Mouse (Mus musculus) liver, embryonic 11.5 days (tissue): ENCODE measurements around the gene Rhou. TPM values are rescaled to one million over a fixed set of nuclear protein-coding genes. Genes with fewer than 3 reads are reported as not detected.
"Not testable (repeated sequence)": the region's sequence is repeated elsewhere in the genome, so short reads cannot be mapped to it uniquely, and the experiment has no call there.

Source experiments
- ATAC-seq: fragments of 200-750 bp; cut with Nextera tagmentation; replicated peaks from 2 replicates; pipeline ENCODE4 v1.8.0; 2017; ENCODE audit warnings: moderate number of reproducible peaks, mild to moderate bottlenecking, moderate TSS enrichment, moderate library complexity; ENCODE audit not compliant: low FRiP score
- DNase-seq: peaks from one replicate; pipeline ENCODE4 v3.0.0-alpha.2; 2017; ENCODE audit warnings: low spot score
- H3K27ac ChIP-seq: fragments of 300-500 bp; sonication (generic); 2 replicates; pipeline ENCODE4 v1.5.1; 2014; ENCODE audit warnings: mild to moderate bottlenecking, low read depth, low read length, control low read depth
- H3K27me3 ChIP-seq: fragments of 300-500 bp; sonication (generic); replicated peaks from 2 replicates; pipeline ENCODE4 v1.6.1; 2014; ENCODE audit warnings: low read length, mixed read lengths; ENCODE audit not compliant: control insufficient read depth, insufficient read depth
- H3K36me3 ChIP-seq: fragments of 300-500 bp; sonication (generic); 2 replicates; pipeline ENCODE4 v1.6.1; 2014; ENCODE audit warnings: mild to moderate bottlenecking, low read length, moderate library complexity, mixed read lengths; ENCODE audit not compliant: control insufficient read depth, insufficient read depth
- H3K4me1 ChIP-seq: fragments of 300-500 bp; sonication (generic); replicated peaks from 2 replicates; pipeline ENCODE4 v1.6.1; 2014; ENCODE audit warnings: low read length, mixed read lengths; ENCODE audit not compliant: control insufficient read depth, insufficient read depth
- H3K4me2 ChIP-seq: fragments of 300-500 bp; sonication (generic); 2 replicates; pipeline ENCODE4 v1.6.1; 2014; ENCODE audit warnings: mild to moderate bottlenecking, control low read depth, moderate library complexity
- H3K4me3 ChIP-seq: fragments of 300-500 bp; sonication (generic); 2 replicates; pipeline ENCODE4 v1.5.1; 2014; ENCODE audit warnings: low read depth, low read length, control low read depth
- H3K9ac ChIP-seq: fragments of 300-500 bp; sonication (generic); 2 replicates; pipeline ENCODE4 v1.6.1; 2014; ENCODE audit warnings: low read depth, low read length, control low read depth
- H3K9me3 ChIP-seq: fragments of 300-500 bp; sonication (generic); 2 replicates; pipeline ENCODE4 v1.6.1; 2016; ENCODE audit warnings: low read length, inconsistent platforms, mixed read lengths; ENCODE audit not compliant: control insufficient read depth
- WGBS: fragments of 180-500 bp; shearing (Covaris S2); extraction: QIAGEN DNeasy Blood & Tissue Kit; methylation state at CpG from one replicate; pipeline ENCODE4 v1.1.7; 2014; 5-methylcytosine and 5-hydroxymethylcytosine counted together
- polyA plus RNA-seq: library from polyadenylated mRNA; unstranded; fragments of >200 nt; fragmentation: Nextera tagmentation; extraction: Ambion mirVana; gene quantifications from 2 replicates; pipeline ENCODE4 v1.2.1, GENCODE M21; 2014

Rhou gene
- polyA plus RNA-seq: 4.8 and 4.9 TPM in 2 replicates

GRCm38 (mm10) chr8:123653308-123653993 lies at the start of gene Rhou:
Rhou (plus strand) TSS chr8:123653929.
- Histone ChIP-seq H3K27ac (peak within 1 kb of the TSS; percentile 67), H3K27me3 (peaks cover 26% of the 10 kb centered on the region), H3K4me3 (peak within 1 kb of the TSS; percentile 69), H3K9ac (peak within 1 kb of the TSS; percentile 70), H3K36me3 (no peaks in the 10 kb centered on the region), H3K4me1 (peaks cover 4% of the 10 kb centered on the region; the same call in 1 of the 2 replicates), H3K4me2 (peak within 1 kb of the TSS; percentile 75), H3K9me3 (no peaks in the 10 kb centered on the region)
- DNase-seq (peak; percentile 87), ATAC-seq (peak; percentile 61; the same call in 1 of the 2 replicates)
- WGBS: under 1% methylated on average over 44 of the region's 58 CpGs

GRCm38 (mm10) chr8:123612652-123613051 lies 41.1 kb upstream of the Rhou start:
- WGBS: 40% methylated on average over 1 of the region's 5 CpGs
- not testable (repeated sequence) for ATAC-seq, H3K4me2 ChIP-seq, H3K4me3 ChIP-seq, H3K4me1 ChIP-seq, H3K27me3 ChIP-seq, H3K9ac ChIP-seq, H3K9me3 ChIP-seq, DNase-seq, H3K36me3 ChIP-seq, H3K27ac ChIP-seq

GRCm38 (mm10) chr8:123623523-123623922 lies 30.2 kb upstream of the Rhou start:
- not testable (repeated sequence) for H3K4me2 ChIP-seq, H3K9me3 ChIP-seq, H3K9ac ChIP-seq, H3K4me1 ChIP-seq, DNase-seq, H3K36me3 ChIP-seq, H3K4me3 ChIP-seq, H3K27ac ChIP-seq
- H3K27me3 ChIP-seq: peaks cover 25% of the 10 kb centered on the region
- WGBS: no CpG with 5 or more reads among the region's 39 CpGs
- 0 out of 2 replicates have a peak, but pooled peaks have one; percentile 56 for ATAC-seq

GRCm38 (mm10) chr8:123624274-123624673 lies 29.5 kb upstream of the Rhou start:
- Histone ChIP-seq H3K27ac (no peak overlapping the region), H3K4me3 (no peak overlapping the region), H3K4me1 (peaks cover 6% of the 10 kb centered on the region; the same call in 1 of the 2 replicates), H3K9ac (no peak overlapping the region), H3K27me3 (peaks cover 28% of the 10 kb centered on the region), H3K4me2 (no peak overlapping the region), H3K36me3 (no peaks in the 10 kb centered on the region), H3K9me3 (no peaks in the 10 kb centered on the region)
- ATAC-seq (no peak), DNase-seq (no peak)
- WGBS: 60% methylated on average over 5 of the region's 5 CpGs

- no peak for DNase-seq
- ATAC-seq: no peak
- H3K36me3 ChIP-seq: no peaks in the 10 kb centered on the region
- no peak overlapping the region for H3K4me2 ChIP-seq
- H3K27me3 ChIP-seq: peaks cover 31% of the 10 kb centered on the region
- 51% methylated on average over 1 of the region's 1 CpGs for WGBS
- H3K4me1 ChIP-seq: peaks cover 9% of the 10 kb centered on the region; the same call in 1 of the 2 replicates
- H3K9me3 ChIP-seq: no peaks in the 10 kb centered on the region
- no peak overlapping the region for H3K27ac ChIP-seq
- H3K9ac ChIP-seq: no peak overlapping the region
- H3K4me3 ChIP-seq: no peak overlapping the region
These were observed 29.0 kb upstream of the Rhou start for GRCm38 (mm10) chr8:123624702-123625101.

- Histone ChIP-seq H3K27me3 (peaks cover 31% of the 10 kb centered on the region), H3K4me1 (peaks cover 9% of the 10 kb centered on the region; the same call in 1 of the 2 replicates), H3K9ac (no peak overlapping the region), H3K4me3 (no peak overlapping the region), H3K36me3 (no peaks in the 10 kb centered on the region), H3K9me3 (no peaks in the 10 kb centered on the region), H3K4me2 (no peak overlapping the region), H3K27ac (no peak overlapping the region)
- no peak for DNase-seq
- 20% methylated on average over 2 of the region's 2 CpGs for WGBS
- ATAC-seq: no peak
These were observed 28.0 kb upstream of the Rhou start for GRCm38 (mm10) chr8:123625717-123626116.

GRCm38 (mm10) chr8:123627410-123628147 lies 26.1 kb upstream of the Rhou start:
- H3K9ac ChIP-seq: no peak overlapping the region
- DNase-seq: no peak
- H3K4me2 ChIP-seq: no peak overlapping the region
- no peak overlapping the region for H3K4me3 ChIP-seq
- WGBS: 60% methylated on average over 6 of the region's 6 CpGs
- no peak overlapping the region for H3K27ac ChIP-seq
- peaks cover 9% of the 10 kb centered on the region; the same call in 1 of the 2 replicates for H3K4me1 ChIP-seq
- H3K36me3 ChIP-seq: no peaks in the 10 kb centered on the region
- ATAC-seq: no peak
- no peaks in the 10 kb centered on the region for H3K9me3 ChIP-seq
- H3K27me3 ChIP-seq: peaks cover 31% of the 10 kb centered on the region

GRCm38 (mm10) chr8:123628253-123628967 lies 25.3 kb upstream of the Rhou start:
- no peak for ATAC-seq
- H3K9ac ChIP-seq: no peak overlapping the region

More at GRCm38 (mm10) chr8:123628253-123628967, 25.3 kb upstream of the Rhou start:
- DNase-seq: peak; percentile 43
- 2% methylated on average over 8 of the region's 8 CpGs for WGBS
- Histone ChIP-seq H3K4me1 (peaks cover 9% of the 10 kb centered on the region; the same call in 1 of the 2 replicates), H3K4me2 (peak overlapping the region; percentile 61), H3K36me3 (no peaks in the 10 kb centered on the region), H3K27ac (no peak overlapping the region), H3K4me3 (peak overlapping the region; percentile 20), H3K9me3 (no peaks in the 10 kb centered on the region), H3K27me3 (peaks cover 31% of the 10 kb centered on the region)
